Comparison of ENCODE assay signal across 8 mouse cellular contexts in genomic region chr17:27761639-27762336, GRCm38 (mm10). TPM values are rescaled to one million over a fixed set of nuclear protein-coding genes. Genes with fewer than 3 reads are reported as not detected.
DNase-seq lines count a peak whose midpoint lies in the region; ATAC-seq and TF ChIP-seq lines count a peak whose summit lies in the region.

No protein-coding gene starts in this region.

- peak; percentile 54 to 98 (median 64) for TF ChIP-seq CTCF in MEL (IDR thresholded peaks at IDR 0.05 in 2 of 3, conservative IDR thresholded peaks at IDR 0.05 in 1 of 3; ENCODE audit: control insufficient read depth in 1 of 3, insufficient read depth in 1 of 3, low read depth in 2 of 3, low read length in 3 of 3, poor library complexity in 1 of 3, severe bottlenecking in 1 of 3)

- H3K4me1 ChIP-seq in MEL (ENCODE audit: control insufficient read depth in 1 of 2, insufficient read depth in 2 of 2, low read length in 2 of 2), result no peaks in the 10 kb centered on the region
- peaks cover 32% of the 10 kb centered on the region for H3K4me1 ChIP-seq in hindbrain, embryonic 13.5 days (replicated peaks)

- no peak overlapping the region for H3K27ac ChIP-seq in MEL (ENCODE audit: control insufficient read depth, low read depth, low read length)
- H3K27ac ChIP-seq in hindbrain, embryonic 13.5 days, result peak overlapping the region; percentile 9; the same call in 1 of the 2 replicates

- no peak for TF ChIP-seq EP300 in MEL (IDR thresholded peaks at IDR 0.05; ENCODE audit: low read depth in 1 of 2, low read length in 2 of 2)

- TF ChIP-seq RAD21 in MEL (IDR thresholded peaks at IDR 0.05; ENCODE audit: low read depth, low read length), result peak; percentile 31

- peaks cover 3% of the 10 kb centered on the region; the same call in 1 of the 2 replicates for H3K79me2 ChIP-seq in MEL (ENCODE audit: control insufficient read depth, insufficient read depth, low read length, poor library complexity)

- no peak for TF ChIP-seq POLR2A in MEL (IDR thresholded peaks at IDR 0.05; ENCODE audit: control insufficient read depth in 1 of 2, insufficient read depth in 1 of 2, low read depth in 1 of 2, low read length in 2 of 2, poor library complexity in 1 of 2)

- H3K4me2 ChIP-seq in hindbrain, embryonic 13.5 days, result no peak overlapping the region

- no peak overlapping the region for H3K4me3 ChIP-seq in MEL (ENCODE audit: control insufficient read depth in 1 of 2, insufficient read depth in 1 of 2, low read depth in 2 of 2, low read length in 2 of 2)
- no peak overlapping the region for H3K4me3 ChIP-seq in hindbrain, embryonic 13.5 days

- H3K9me3 ChIP-seq in MEL (replicated peaks; ENCODE audit: insufficient read depth, low read length), result no peaks in the 10 kb centered on the region
- no peaks in the 10 kb centered on the region for H3K9me3 ChIP-seq in hindbrain, embryonic 13.5 days

- peak; percentile 70 for DNase-seq in MEL (ENCODE audit: low read depth, low spot score)
- peak; percentile 97 for DNase-seq in cerebellum, adult 9-10 months
- DNase-seq in frontal cortex, postnatal 10 days (ENCODE audit: low spot score in 2 of 2), result peak; percentile 76 to 83
- DNase-seq in layer of hippocampus, postnatal 14 days (ENCODE audit: low spot score in 2 of 2), result peak; percentile 79 to 93
- peak; percentile 74 for DNase-seq in lung, postnatal 14 days
- peak; percentile 93 for DNase-seq in retina, embryonic 14.5 days (ENCODE audit: low spot score)
- DNase-seq in thymus, postnatal 36 days, result peak; percentile 51 to 53

- no peaks in the 10 kb centered on the region for H3K27me3 ChIP-seq in MEL (ENCODE audit: control insufficient read depth in 1 of 2, insufficient read depth in 2 of 2, low read length in 2 of 2)
- no peaks in the 10 kb centered on the region for H3K27me3 ChIP-seq in hindbrain, embryonic 13.5 days

- H3K36me3 ChIP-seq in MEL (ENCODE audit: control insufficient read depth in 1 of 2, insufficient read depth in 2 of 2, low read length in 2 of 2), result peaks cover 0 to 10% of the 10 kb centered on the region in 2 experiments; a peak in 2 of 4 replicates
- H3K36me3 ChIP-seq in hindbrain, embryonic 13.5 days, result peaks cover 26% of the 10 kb centered on the region

- 29% methylated on average over 9 of the region's 9 CpGs for WGBS in hindbrain, embryonic 13.5 days

- peak; percentile 73 for ATAC-seq in hindbrain, embryonic 13.5 days (ENCODE audit: low FRiP score)

- H3K9ac ChIP-seq in MEL (ENCODE audit: control insufficient read depth, low read depth, low read length, poor library complexity, severe bottlenecking), result no peak overlapping the region
- H3K9ac ChIP-seq in hindbrain, embryonic 13.5 days, result 0 out of 2 replicates have a peak overlapping the region, but pooled peaks have one; percentile 46

TF ChIP-seq in MEL, 35 proteins besides CTCF, POLR2A, EP300 and RAD21:
- peak; percentile 58 for TF ChIP-seq NRF1 (IDR thresholded peaks at IDR 0.05; ENCODE audit: insufficient read depth, low read depth, low read length, poor library complexity, severe bottlenecking)
- TF ChIP-seq MAZ (IDR thresholded peaks at IDR 0.05; ENCODE audit: low read depth, low read length), result no peak
- no peak for TF ChIP-seq GATA1 (IDR thresholded peaks at IDR 0.05; ENCODE audit: low read depth, low read length)
- TF ChIP-seq MAFK (IDR thresholded peaks at IDR 0.05; ENCODE audit: borderline replicate concordance, low read depth, low read length), result no peak
- TF ChIP-seq NELFE (IDR thresholded peaks at IDR 0.05; ENCODE audit: low read depth, low read length), result no peak
- no peak for TF ChIP-seq TCF12 (IDR thresholded peaks at IDR 0.05; ENCODE audit: low read depth, low read length)
- no peak for TF ChIP-seq ELF1 (IDR thresholded peaks at IDR 0.05; ENCODE audit: low read depth, low read length)
- peak; percentile 71 for TF ChIP-seq SMC3 (IDR thresholded peaks at IDR 0.05; ENCODE audit: low read depth, low read length)
TF ChIP-seq in MEL: peak in this region for 2.

RNA-seq across cellular contexts. Expression of gene Spdef, which starts 33.0 kb away (rescaled TPM):
- total RNA-seq in MEL (2012; rRNA removed), result not detected in 2 replicates
- polyA plus RNA-seq in MEL (2012; ENCODE audit: insufficient read depth in 1 of 2, insufficient read length in 2 of 2, low read depth in 1 of 2, low replicate concordance in 2 of 2, missing spikeins in 1 of 2), result under 1 TPM in 1 of 2 experiments, not detected in 1; 0.11 TPM
- polyA plus RNA-seq in hindbrain, embryonic 13.5 days (2015; fragmentation: Nextera tagmentation; extraction: Ambion mirVana), result 0.60 TPM in 2 replicates
- total RNA-seq in layer of hippocampus, postnatal 14 days (2021), result under 1 TPM; 0.25 to 0.26 TPM

RNA-seq across cellular contexts. Expression of gene D17Wsu92e, which starts 58.7 kb away (rescaled TPM):
- total RNA-seq in MEL (2012; rRNA removed), result 66.5 and 72.5 TPM in 2 replicates
- 100 to 1,000 TPM in 1 of 2 experiments, not detected in 1; 108 TPM for polyA plus RNA-seq in MEL (2012; ENCODE audit: insufficient read depth in 1 of 2, insufficient read length in 2 of 2, low read depth in 1 of 2, low replicate concordance in 2 of 2, missing spikeins in 1 of 2)
- polyA plus RNA-seq in hindbrain, embryonic 13.5 days (2015; fragmentation: Nextera tagmentation; extraction: Ambion mirVana), result 10.0 and 10.1 TPM in 2 replicates
- 100 to 1,000 TPM; 121 to 130 TPM for total RNA-seq in layer of hippocampus, postnatal 14 days (2021)
